Mouse (Mus musculus): Measurements from ENCODE around the gene Tspan5. TPM values are rescaled to one million over a fixed set of nuclear protein-coding genes. Genes with fewer than 3 reads are reported as not detected.

Gene Tspan5
- polyA plus RNA-seq, 1 experiment from 2014 or later: 12.5 TPM

DNA sequence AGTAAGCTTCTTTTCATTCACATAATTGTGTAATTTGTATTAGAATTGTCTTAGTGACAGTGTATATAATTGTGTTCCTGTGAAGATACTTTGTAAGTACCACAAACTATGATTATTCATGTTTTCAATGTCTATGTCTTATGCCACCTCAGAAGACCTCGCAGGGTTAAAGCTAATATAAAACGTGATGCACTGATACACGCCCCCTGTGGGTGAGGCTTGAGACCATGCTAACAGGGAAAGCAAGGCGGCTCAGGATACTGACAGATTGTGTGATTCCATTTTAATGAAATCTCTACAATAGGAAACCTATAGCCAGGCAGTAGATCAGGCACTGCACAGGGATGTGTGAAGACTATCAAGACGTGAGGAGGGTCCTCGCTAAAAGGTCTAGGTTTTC is 28.9 kb upstream of the Tspan5 start:
- no peak for ATAC-seq (replicated peaks; ENCODE audit: low FRiP score)
- no peaks in the 10 kb centered on the region for H3K27me3 ChIP-seq (replicated peaks; ENCODE audit: control insufficient read depth, insufficient read depth, low read length)

GRCm38 (mm10) chr3:138714788-138715187 is 27.2 kb upstream of the Tspan5 start:
- DNase-seq (ENCODE audit: low spot score): no peak
- 61% methylated on average over 2 of the region's 2 CpGs for WGBS
- no peaks in the 10 kb centered on the region for H3K4me1 ChIP-seq (replicated peaks; ENCODE audit: control insufficient read depth, insufficient read depth, low read length)
- no peaks in the 10 kb centered on the region for H3K27me3 ChIP-seq (replicated peaks; ENCODE audit: control insufficient read depth, insufficient read depth, low read length)
- H3K4me2 ChIP-seq: no peak overlapping the region
- no peak overlapping the region for H3K27ac ChIP-seq (ENCODE audit: low read depth, low read length)
- no peaks in the 10 kb centered on the region for H3K36me3 ChIP-seq (ENCODE audit: control insufficient read depth, insufficient read depth, low read length)
- H3K4me3 ChIP-seq (ENCODE audit: low read depth, low read length): no peak overlapping the region
- H3K9me3 ChIP-seq (ENCODE audit: control insufficient read depth, low read length): no peaks in the 10 kb centered on the region
- H3K9ac ChIP-seq (ENCODE audit: low read depth, low read length): no peak overlapping the region
- ATAC-seq (replicated peaks; ENCODE audit: low FRiP score): no peak

More for the DNA sequence above, 28.9 kb upstream of the Tspan5 start:
- Histone ChIP-seq H3K4me2 (no peak overlapping the region), H3K36me3 (ENCODE audit: control insufficient read depth, insufficient read depth, low read length) (no peaks in the 10 kb centered on the region), H3K27ac (ENCODE audit: low read depth, low read length) (no peak overlapping the region), H3K4me3 (ENCODE audit: low read depth, low read length) (no peak overlapping the region), H3K9ac (ENCODE audit: low read depth, low read length) (no peak overlapping the region), H3K9me3 (ENCODE audit: control insufficient read depth, low read length) (no peaks in the 10 kb centered on the region), H3K4me1 (replicated peaks; ENCODE audit: control insufficient read depth, insufficient read depth, low read length) (no peaks in the 10 kb centered on the region)
- WGBS: 55% methylated on average over 6 of the region's 6 CpGs
- DNase-seq (ENCODE audit: low spot score): no peak

- Histone ChIP-seq H3K27ac (ENCODE audit: low read depth, low read length) (no peak overlapping the region), H3K36me3 (ENCODE audit: control insufficient read depth, insufficient read depth, low read length) (no peaks in the 10 kb centered on the region), H3K4me3 (ENCODE audit: low read depth, low read length) (no peak overlapping the region), H3K9me3 (ENCODE audit: control insufficient read depth, low read length) (no peaks in the 10 kb centered on the region), H3K4me1 (replicated peaks; ENCODE audit: control insufficient read depth, insufficient read depth, low read length) (no peaks in the 10 kb centered on the region), H3K9ac (ENCODE audit: low read depth, low read length) (no peak overlapping the region), H3K27me3 (replicated peaks; ENCODE audit: control insufficient read depth, insufficient read depth, low read length) (no peaks in the 10 kb centered on the region), H3K4me2 (no peak overlapping the region)
- no peak for ATAC-seq (replicated peaks; ENCODE audit: low FRiP score)
- DNase-seq (ENCODE audit: low spot score): no peak
- 79% methylated on average over 4 of the region's 4 CpGs for WGBS
Observed at GRCm38 (mm10) chr3:138715212-138715611, 26.8 kb upstream of the Tspan5 start.

DNA sequence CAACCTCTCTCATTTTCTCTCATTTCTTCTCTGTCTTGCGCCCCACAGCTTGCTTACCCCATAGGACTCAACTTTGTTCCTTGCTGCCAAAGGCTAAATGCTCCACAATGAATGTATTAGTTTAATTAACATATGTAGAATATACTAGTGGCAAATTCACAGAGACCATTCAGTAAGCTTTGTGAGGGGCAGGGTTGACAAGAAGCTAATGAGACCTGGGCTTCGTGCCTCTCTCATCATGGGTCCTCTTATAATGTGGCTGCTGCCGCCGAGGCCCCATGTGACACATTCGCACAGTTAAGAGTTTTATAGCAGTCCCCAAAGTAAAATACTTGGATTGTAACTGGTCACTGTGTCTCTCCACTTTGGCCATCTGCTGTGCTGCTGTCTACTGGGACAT is 25.0 kb upstream of the Tspan5 start:
- 91% methylated on average over 5 of the region's 5 CpGs for WGBS
- ATAC-seq (replicated peaks; ENCODE audit: low FRiP score): no peak
- no peak overlapping the region for H3K9ac ChIP-seq (ENCODE audit: low read depth, low read length)
- DNase-seq (ENCODE audit: low spot score): no peak
- H3K27me3 ChIP-seq (replicated peaks; ENCODE audit: control insufficient read depth, insufficient read depth, low read length): no peaks in the 10 kb centered on the region
- H3K36me3 ChIP-seq (ENCODE audit: control insufficient read depth, insufficient read depth, low read length): no peaks in the 10 kb centered on the region
- no peak overlapping the region for H3K4me2 ChIP-seq
- H3K4me1 ChIP-seq (replicated peaks; ENCODE audit: control insufficient read depth, insufficient read depth, low read length): no peaks in the 10 kb centered on the region
- H3K4me3 ChIP-seq (ENCODE audit: low read depth, low read length): no peak overlapping the region
- no peak overlapping the region for H3K27ac ChIP-seq (ENCODE audit: low read depth, low read length)
- no peaks in the 10 kb centered on the region for H3K9me3 ChIP-seq (ENCODE audit: control insufficient read depth, low read length)

- no peak overlapping the region for H3K4me2 ChIP-seq
- ATAC-seq (replicated peaks; ENCODE audit: low FRiP score) (no peak), DNase-seq (ENCODE audit: low spot score) (no peak)
- no peaks in the 10 kb centered on the region for H3K9me3 ChIP-seq (ENCODE audit: control insufficient read depth, low read length)
- 77% methylated on average over 5 of the region's 5 CpGs for WGBS
- H3K4me1 ChIP-seq (replicated peaks; ENCODE audit: control insufficient read depth, insufficient read depth, low read length): no peaks in the 10 kb centered on the region
- no peak overlapping the region for H3K27ac ChIP-seq (ENCODE audit: low read depth, low read length)
- no peak overlapping the region for H3K4me3 ChIP-seq (ENCODE audit: low read depth, low read length)
- no peak overlapping the region for H3K9ac ChIP-seq (ENCODE audit: low read depth, low read length)
- no peaks in the 10 kb centered on the region for H3K36me3 ChIP-seq (ENCODE audit: control insufficient read depth, insufficient read depth, low read length)
- no peaks in the 10 kb centered on the region for H3K27me3 ChIP-seq (replicated peaks; ENCODE audit: control insufficient read depth, insufficient read depth, low read length)
Observed at GRCm38 (mm10) chr3:138722152-138722551, 19.8 kb upstream of the Tspan5 start.

DNA sequence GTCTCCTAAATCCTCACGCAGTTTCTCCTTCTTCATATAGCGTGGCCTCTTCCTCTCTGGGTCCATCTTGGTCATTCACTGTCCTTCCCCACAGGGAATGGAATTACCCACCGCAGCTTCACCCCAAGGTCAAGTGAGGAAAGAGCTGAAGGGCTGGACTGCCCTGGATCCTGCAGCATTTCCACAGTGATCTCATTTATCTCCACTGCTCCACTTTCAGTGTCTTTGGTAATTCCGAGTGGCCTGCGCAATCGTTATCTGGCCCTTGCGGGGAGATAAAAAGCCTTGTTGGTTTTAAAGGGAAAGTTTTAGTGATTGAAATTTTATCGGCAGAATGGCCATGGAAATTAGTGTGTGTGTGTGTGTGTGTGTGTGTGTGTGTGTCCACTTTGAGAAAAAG is 14.4 kb upstream of the Tspan5 start:
- no peak for DNase-seq (ENCODE audit: low spot score)
- ATAC-seq (replicated peaks; ENCODE audit: low FRiP score): no peak

DNA sequence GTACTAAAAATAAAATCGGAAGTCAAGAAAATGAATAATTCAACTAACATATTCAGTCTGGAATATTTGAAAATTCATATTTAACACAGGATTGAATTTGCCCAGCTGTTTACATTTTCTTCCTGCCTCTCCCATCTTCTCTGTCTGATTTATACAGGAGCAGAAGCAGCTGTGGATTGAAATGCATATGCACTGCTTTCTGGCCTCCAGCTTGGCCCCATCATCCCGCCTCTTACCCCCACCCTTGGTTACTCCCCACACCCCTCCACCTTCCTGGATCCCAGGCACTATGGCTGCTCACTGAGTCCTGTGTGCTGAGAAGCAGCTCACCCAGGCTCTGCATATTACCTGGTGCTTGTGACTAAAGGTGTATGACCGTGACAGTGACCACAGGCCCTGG is 13.2 kb upstream of the Tspan5 start:
- Histone ChIP-seq H3K36me3 (ENCODE audit: control insufficient read depth, insufficient read depth, low read length) (no peaks in the 10 kb centered on the region), H3K9me3 (ENCODE audit: control insufficient read depth, low read length) (no peaks in the 10 kb centered on the region), H3K27me3 (replicated peaks; ENCODE audit: control insufficient read depth, insufficient read depth, low read length) (no peaks in the 10 kb centered on the region), H3K4me2 (no peak overlapping the region), H3K27ac (ENCODE audit: low read depth, low read length) (no peak overlapping the region), H3K4me3 (ENCODE audit: low read depth, low read length) (no peak overlapping the region), H3K4me1 (replicated peaks; ENCODE audit: control insufficient read depth, insufficient read depth, low read length) (no peaks in the 10 kb centered on the region), H3K9ac (ENCODE audit: low read depth, low read length) (no peak overlapping the region)
- WGBS: 92% methylated on average over 3 of the region's 3 CpGs
- DNase-seq (ENCODE audit: low spot score) (no peak), ATAC-seq (replicated peaks; ENCODE audit: low FRiP score) (no peak)

More for the DNA sequence above, 14.4 kb upstream of the Tspan5 start:
- Histone ChIP-seq H3K27me3 (replicated peaks; ENCODE audit: control insufficient read depth, insufficient read depth, low read length) (no peaks in the 10 kb centered on the region), H3K36me3 (ENCODE audit: control insufficient read depth, insufficient read depth, low read length) (no peaks in the 10 kb centered on the region), H3K27ac (ENCODE audit: low read depth, low read length) (no peak overlapping the region), H3K9me3 (ENCODE audit: control insufficient read depth, low read length) (no peaks in the 10 kb centered on the region), H3K9ac (ENCODE audit: low read depth, low read length) (no peak overlapping the region), H3K4me1 (replicated peaks; ENCODE audit: control insufficient read depth, insufficient read depth, low read length) (no peaks in the 10 kb centered on the region), H3K4me3 (ENCODE audit: low read depth, low read length) (no peak overlapping the region), H3K4me2 (no peak overlapping the region)
- 70% methylated on average over 8 of the region's 8 CpGs for WGBS

DNA sequence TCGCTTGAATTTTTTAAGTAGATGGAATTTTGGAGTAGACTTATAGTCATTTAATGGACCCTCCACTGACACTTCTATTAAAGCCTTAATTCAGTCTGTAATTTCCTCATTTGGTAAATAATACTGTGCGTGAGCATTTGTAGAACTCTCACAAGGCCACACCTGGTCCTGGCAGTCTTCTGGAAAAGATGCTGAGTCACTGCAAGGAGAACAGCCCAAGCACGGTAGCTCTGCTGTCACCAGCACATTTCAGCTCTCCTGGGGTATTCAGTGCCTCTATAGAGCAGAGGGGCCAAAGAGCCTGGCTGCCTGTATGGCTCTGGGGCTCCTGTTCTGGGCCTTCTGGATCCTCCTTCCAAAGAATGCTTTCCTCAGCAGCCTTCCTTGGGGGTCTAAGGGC is 11.2 kb upstream of the Tspan5 start:
- H3K9ac ChIP-seq (ENCODE audit: low read depth, low read length): no peak overlapping the region
- DNase-seq (ENCODE audit: low spot score) (no peak), ATAC-seq (replicated peaks; ENCODE audit: low FRiP score) (no peak)
- H3K4me2 ChIP-seq: no peak overlapping the region
- H3K4me3 ChIP-seq (ENCODE audit: low read depth, low read length): no peak overlapping the region
- no peaks in the 10 kb centered on the region for H3K9me3 ChIP-seq (ENCODE audit: control insufficient read depth, low read length)
- no peaks in the 10 kb centered on the region for H3K36me3 ChIP-seq (ENCODE audit: control insufficient read depth, insufficient read depth, low read length)
- H3K4me1 ChIP-seq (replicated peaks; ENCODE audit: control insufficient read depth, insufficient read depth, low read length): no peaks in the 10 kb centered on the region
- no peak overlapping the region for H3K27ac ChIP-seq (ENCODE audit: low read depth, low read length)
- no peaks in the 10 kb centered on the region for H3K27me3 ChIP-seq (replicated peaks; ENCODE audit: control insufficient read depth, insufficient read depth, low read length)
- WGBS: 56% methylated on average over 3 of the region's 3 CpGs

DNA sequence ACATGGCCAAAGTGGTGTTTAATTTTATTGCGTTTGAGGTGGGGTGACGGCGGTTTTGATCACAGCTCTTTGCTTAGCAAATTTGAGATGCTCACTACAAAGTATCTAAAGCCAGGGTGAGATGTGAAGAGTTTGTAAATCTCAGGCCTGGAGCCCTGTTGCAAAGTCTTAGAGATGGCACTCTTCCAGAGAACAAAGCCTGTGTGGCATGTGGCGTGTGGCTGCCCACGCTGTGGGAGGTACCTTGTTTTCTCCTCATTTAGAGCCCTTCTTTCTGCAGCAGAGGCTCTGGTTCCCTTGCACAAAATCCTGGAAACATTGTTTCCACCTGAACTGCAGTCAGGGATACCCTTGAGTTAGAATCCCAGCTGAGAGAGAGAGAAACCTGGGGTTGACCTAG is 6.2 kb upstream of the Tspan5 start:
- Histone ChIP-seq H3K36me3 (ENCODE audit: control insufficient read depth, insufficient read depth, low read length) (no peaks in the 10 kb centered on the region), H3K9ac (ENCODE audit: low read depth, low read length) (no peak overlapping the region), H3K27ac (ENCODE audit: low read depth, low read length) (no peak overlapping the region), H3K9me3 (ENCODE audit: control insufficient read depth, low read length) (no peaks in the 10 kb centered on the region), H3K4me1 (replicated peaks; ENCODE audit: control insufficient read depth, insufficient read depth, low read length) (no peaks in the 10 kb centered on the region), H3K4me2 (no peak overlapping the region), H3K4me3 (ENCODE audit: low read depth, low read length) (no peak overlapping the region), H3K27me3 (replicated peaks; ENCODE audit: control insufficient read depth, insufficient read depth, low read length) (0 out of 2 replicates have a peak, but pooled peaks cover 3% of the 10 kb centered on the region)
- DNase-seq (ENCODE audit: low spot score): no peak
- WGBS: 96% methylated on average over 5 of the region's 5 CpGs
- no peak for ATAC-seq (replicated peaks; ENCODE audit: low FRiP score)

Measured in liver, embryonic 11.5 days (tissue).